In the genomic region with DNA sequence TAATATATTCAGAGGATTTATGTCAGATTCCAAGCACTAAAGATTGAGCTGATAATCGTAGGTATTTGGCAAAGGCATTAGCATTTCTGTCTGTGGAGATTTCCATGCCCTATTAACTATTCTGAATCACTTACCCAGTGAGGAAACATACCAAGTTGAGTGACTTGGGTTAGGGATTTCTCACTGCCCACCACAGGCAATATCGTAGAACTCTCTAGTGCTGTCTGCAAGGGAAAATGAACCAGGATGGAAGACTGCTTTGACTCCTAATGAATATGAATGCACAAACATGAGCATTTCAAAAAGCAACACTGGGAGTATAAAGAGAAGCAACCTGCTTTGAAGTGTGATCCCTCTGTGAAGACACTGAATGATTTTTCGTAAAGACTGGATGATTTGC, we compare ENCODE assay signal across 21 mouse cellular contexts.
DNase-seq lines count a peak whose midpoint lies in the region; ATAC-seq and TF ChIP-seq lines count a peak whose summit lies in the region.
"Had no signal": no experiment of that assay in that cellular context is flagged by ENCODE, and none has a peak within 500 bp of the region (broad histone marks: within the 10 kb centered on the region; RNA-seq: fewer than 3 reads in every experiment).

No protein-coding gene starts in this region.

- no peak overlapping the region for H3K4me3 ChIP-seq in midbrain, embryonic 11.5 days (ENCODE audit: low read depth, low read length)
- no peak overlapping the region for H3K4me3 ChIP-seq in midbrain, postnatal 0 days (ENCODE audit: low read depth, low read length)
- no peak overlapping the region for H3K4me3 ChIP-seq in midbrain, embryonic 16.5 days (ENCODE audit: low read depth, low read length)
- H3K4me3 ChIP-seq: heart, embryonic 12.5 days; hindbrain, embryonic 15.5 days had no signal

- 17% methylated on average over 3 of the region's 3 CpGs for whole genome bisulfite sequencing in midbrain, embryonic 11.5 days
- WGBS in midbrain, postnatal 0 days = 15% methylated on average over 3 of the region's 3 CpGs
- WGBS in midbrain, embryonic 16.5 days = 11% methylated on average over 3 of the region's 3 CpGs

- peak; percentile 71 for ATAC-seq in midbrain, embryonic 11.5 days (ENCODE audit: low FRiP score)
- no peak for ATAC-seq in midbrain, postnatal 0 days (ENCODE audit: low FRiP score)
- ATAC-seq in midbrain, embryonic 16.5 days = peak; percentile 75
- ATAC-seq: CD4-positive, CD25-positive, alpha-beta regulatory T cell, adult 4 months; forebrain, embryonic 16.5 days had no signal

- H3K9ac ChIP-seq in midbrain, embryonic 11.5 days (ENCODE audit: low read length) = no peak overlapping the region
- H3K9ac ChIP-seq in midbrain, postnatal 0 days (replicated peaks; ENCODE audit: low read length, poor library complexity, severe bottlenecking) = no peak overlapping the region
- no peak overlapping the region for H3K9ac ChIP-seq in midbrain, embryonic 16.5 days (ENCODE audit: low read depth, low read length)
- H3K9ac ChIP-seq: heart, embryonic 12.5 days; hindbrain, embryonic 15.5 days had no signal

- H3K4me2 ChIP-seq in midbrain, embryonic 11.5 days = no peak overlapping the region
- H3K4me2 ChIP-seq in midbrain, postnatal 0 days (ENCODE audit: low read depth, low read length, poor library complexity, severe bottlenecking) = no peak overlapping the region
- no peak overlapping the region for H3K4me2 ChIP-seq in midbrain, embryonic 16.5 days (ENCODE audit: low read length)
- H3K4me2 ChIP-seq: heart, embryonic 12.5 days; hindbrain, embryonic 15.5 days had no signal

- intact Hi-C loops in heart, postnatal 10 days (cut with DNase I) = no loop called here

- DNase-seq in embryo, embryonic 10 days (ENCODE audit: low spot score) = peak; percentile 8
- DNase-seq in embryo, embryonic 10.5 days (ENCODE audit: low spot score) = no peak
- no peak for DNase-seq in midbrain, embryonic 11.5 days (ENCODE audit: low spot score, missing footprints)
- DNase-seq in midbrain, postnatal 0 days (ENCODE audit: low spot score) = no peak
- DNase-seq in gonadal fat pad, adult 2 months (ENCODE audit: low read depth) = peak; percentile 10
- no peak for DNase-seq in heart, postnatal 10 days
- no peak for DNase-seq in layer of hippocampus, postnatal 36 days
- DNase-seq: adrenal gland, adult 8-10 months; adrenal gland, postnatal 36 days; B cell, adult 2 months; cerebellum, adult 11 months; cerebellum, adult 8-10 months; cerebellum, postnatal 36 days; gastrocnemius, postnatal 14 days; heart, postnatal 36 days had no signal

- no peaks in the 10 kb centered on the region for H3K36me3 ChIP-seq in midbrain, embryonic 11.5 days (ENCODE audit: control insufficient read depth, insufficient read depth, low read length)
- H3K36me3 ChIP-seq in midbrain, postnatal 0 days (ENCODE audit: insufficient read depth, low read length) = no peaks in the 10 kb centered on the region
- H3K36me3 ChIP-seq in midbrain, embryonic 16.5 days (ENCODE audit: control insufficient read depth, insufficient read depth, low read length) = no peaks in the 10 kb centered on the region
- H3K36me3 ChIP-seq: G1E; heart, embryonic 12.5 days; hindbrain, embryonic 15.5 days had no signal

- no peak for TF ChIP-seq CTCF in midbrain, postnatal 0 days (IDR thresholded peaks at IDR 0.05)

- H3K27ac ChIP-seq in midbrain, embryonic 11.5 days (ENCODE audit: low read depth, low read length) = no peak overlapping the region
- no peak overlapping the region for H3K27ac ChIP-seq in midbrain, postnatal 0 days (ENCODE audit: low read depth, low read length)
- H3K27ac ChIP-seq in midbrain, embryonic 16.5 days (ENCODE audit: low read length) = no peak overlapping the region
- H3K27ac ChIP-seq: hindbrain, embryonic 15.5 days had no signal

- no peaks in the 10 kb centered on the region for H3K27me3 ChIP-seq in midbrain, embryonic 11.5 days (ENCODE audit: control insufficient read depth, insufficient read depth, low read length)
- H3K27me3 ChIP-seq in midbrain, postnatal 0 days (ENCODE audit: insufficient read depth, low read length) = no peaks in the 10 kb centered on the region
- no peaks in the 10 kb centered on the region for H3K27me3 ChIP-seq in midbrain, embryonic 16.5 days (ENCODE audit: control insufficient read depth, insufficient read depth, low read depth, low read length)
- H3K27me3 ChIP-seq: heart, embryonic 12.5 days; hindbrain, embryonic 15.5 days had no signal

- H3K4me1 ChIP-seq in midbrain, embryonic 11.5 days (ENCODE audit: control insufficient read depth, insufficient read depth, low read length) = peaks cover 2% of the 10 kb centered on the region; the same call in 1 of the 2 replicates
- H3K4me1 ChIP-seq in midbrain, postnatal 0 days (ENCODE audit: insufficient read depth, low read length) = no peaks in the 10 kb centered on the region
- H3K4me1 ChIP-seq in midbrain, embryonic 16.5 days (ENCODE audit: control insufficient read depth, insufficient read depth, low read length) = no peaks in the 10 kb centered on the region; the same call in 1 of the 2 replicates
- H3K4me1 ChIP-seq: heart, embryonic 12.5 days; hindbrain, embryonic 15.5 days had no signal

- no peaks in the 10 kb centered on the region for H3K9me3 ChIP-seq in midbrain, embryonic 11.5 days (ENCODE audit: control insufficient read depth, low read length)
- no peaks in the 10 kb centered on the region for H3K9me3 ChIP-seq in midbrain, postnatal 0 days (ENCODE audit: low read length)
- no peaks in the 10 kb centered on the region for H3K9me3 ChIP-seq in midbrain, embryonic 16.5 days (replicated peaks; ENCODE audit: control insufficient read depth, low read length, poor library complexity, severe bottlenecking)
- H3K9me3 ChIP-seq: G1E; heart, embryonic 12.5 days; hindbrain, embryonic 15.5 days had no signal

Comparison
In these comparisons a context has a peak if more than half of its experiments do, and no peak if none do; other contexts are left out.
1. DNase-seq: peak in embryo, embryonic 10 days (single experiment) and gonadal fat pad, adult 2 months (single experiment); none in embryo, embryonic 10.5 days (single experiment), midbrain, embryonic 11.5 days (single experiment), midbrain, postnatal 0 days (single experiment), heart, postnatal 10 days (0 of 2) and layer of hippocampus, postnatal 36 days (0 of 2).